Mouse (Mus musculus) CH12.LX (cell line): ENCODE results near the gene Ncl. TPM values are rescaled to one million over a fixed set of nuclear protein-coding genes. Genes with fewer than 3 reads are reported as not detected.

Source experiments
- DNase-seq: peaks from one replicate; pipeline ENCODE4 v3.0.0-alpha.2; 2013; ENCODE audit errors: extremely low read depth
- H3K27ac ChIP-seq: 2 replicates; pipeline ENCODE4 v1.5.1; 2012; ENCODE audit warnings: low read depth, mild to moderate bottlenecking, control low read depth, moderate library complexity; ENCODE audit not compliant: insufficient read depth
- H3K27me3 ChIP-seq: replicated peaks from 2 replicates; pipeline ENCODE3; 2012; ENCODE audit warnings: inconsistent platforms
- H3K36me3 ChIP-seq, 2 experiments: replicated peaks in 1 of 2; 2 replicates each; pipeline versions ENCODE3 to v1.6.1; 2012; ENCODE audit warnings: inconsistent platforms in 1 of 2, low read length in 1 of 2, mild to moderate bottlenecking in 1 of 2, mixed read lengths in 1 of 2, moderate library complexity in 1 of 2; ENCODE audit not compliant: control insufficient read depth in 1 of 2, insufficient read depth in 1 of 2
- H3K4me1 ChIP-seq, 2 experiments: 2 replicates each; pipeline ENCODE4 v1.6.1; 2012; ENCODE audit warnings: inconsistent platforms in 1 of 2, moderate library complexity in 1 of 2; ENCODE audit not compliant: insufficient read depth in 2 of 2, control insufficient read depth in 1 of 2
- H3K4me2 ChIP-seq: 2 replicates; pipeline ENCODE4 v1.6.1; 2012; ENCODE audit warnings: low read depth, mild to moderate bottlenecking, control low read depth; ENCODE audit not compliant: poor library complexity, insufficient read depth, severe bottlenecking
- H3K4me3 ChIP-seq, 3 experiments: fragments of 150-350 bp in 1 of 3; sonication (generic) in 1 of 3; replicated peaks in 1 of 3; 2 replicates each; pipeline versions ENCODE3 to v1.5.1; 2011 to 2012; ENCODE audit warnings: low read depth in 2 of 3, low read length in 2 of 3, mild to moderate bottlenecking in 2 of 3, moderate library complexity in 2 of 3, control low read depth in 1 of 3, improper control_type of control experiment in 1 of 3, inconsistent platforms in 1 of 3, mixed read lengths in 1 of 3; ENCODE audit not compliant: poor library complexity in 1 of 3
- H3K79me2 ChIP-seq: replicated peaks from 2 replicates; pipeline ENCODE4 v1.6.1; 2012; ENCODE audit warnings: mild to moderate bottlenecking, moderate library complexity; ENCODE audit not compliant: control insufficient read depth, poor library complexity, insufficient read depth, severe bottlenecking; ENCODE audit errors: extremely low read depth
- H3K9ac ChIP-seq: 2 replicates; pipeline ENCODE4 v1.6.1; 2012; ENCODE audit warnings: low read depth, mild to moderate bottlenecking, control low read depth, moderate library complexity; ENCODE audit not compliant: insufficient read depth
- H3K9me3 ChIP-seq: replicated peaks from 2 replicates; pipeline ENCODE3; 2012; ENCODE audit warnings: low read length, inconsistent platforms, mixed read lengths
- BHLHE40 ChIP-seq: IDR thresholded peaks from 2 replicates; pipeline ENCODE4 v1.6.1; 2011; ENCODE audit warnings: mild to moderate bottlenecking, low read depth, low read length, improper control_type of control experiment
- CHD1 ChIP-seq: IDR thresholded peaks from 2 replicates; pipeline ENCODE4 v1.6.1; 2012; ENCODE audit warnings: low read depth, low read length, improper control_type of control experiment, inconsistent platforms
- CHD2 ChIP-seq: IDR thresholded peaks from 2 replicates; pipeline ENCODE4 v1.6.1; 2011; ENCODE audit warnings: low read length, improper control_type of control experiment
- GABPA ChIP-seq: IDR thresholded peaks from 2 replicates; pipeline ENCODE4 v1.6.1; 2012; ENCODE audit warnings: low read depth, low read length, improper control_type of control experiment, inconsistent platforms; ENCODE audit not compliant: insufficient replicate concordance
- IRF4 ChIP-seq: IDR thresholded peaks from 2 replicates; pipeline ENCODE4 v1.6.1; 2014; ENCODE audit warnings: low read depth, mild to moderate bottlenecking, inconsistent platforms, low read length, improper control_type of control experiment
- JUND ChIP-seq: conservative IDR thresholded peaks from 2 replicates; pipeline ENCODE4 v1.6.1; 2011; ENCODE audit warnings: low read depth, low read length, improper control_type of control experiment
- KAT2A ChIP-seq: IDR thresholded peaks from 2 replicates; pipeline ENCODE4 v1.6.1; 2012; ENCODE audit warnings: low read length, improper control_type of control experiment, inconsistent platforms; ENCODE audit not compliant: insufficient replicate concordance
- MAX ChIP-seq: IDR thresholded peaks from 2 replicates; pipeline ENCODE4 v1.6.1; 2011; ENCODE audit warnings: low read length, improper control_type of control experiment
- MAZ ChIP-seq: IDR thresholded peaks from 2 replicates; pipeline ENCODE4 v1.6.1; 2012; ENCODE audit warnings: low read depth, mild to moderate bottlenecking, inconsistent platforms, low read length, improper control_type of control experiment, moderate library complexity
- MEF2A ChIP-seq: IDR thresholded peaks from 2 replicates; pipeline ENCODE4 v1.6.1; 2014; ENCODE audit warnings: low read depth, mild to moderate bottlenecking, inconsistent platforms, low read length, improper control_type of control experiment, borderline replicate concordance
- MXI1 ChIP-seq: IDR thresholded peaks from 2 replicates; pipeline ENCODE4 v1.6.1; 2011; ENCODE audit warnings: mild to moderate bottlenecking, low read depth, low read length, improper control_type of control experiment
- MYC ChIP-seq: IDR thresholded peaks from 2 replicates; pipeline ENCODE4 v1.6.1; 2011; ENCODE audit warnings: low read depth, mild to moderate bottlenecking, improper control_type of control experiment, low read length
- NRF1 ChIP-seq: IDR thresholded peaks from 2 replicates; pipeline ENCODE4 v1.6.1; 2014; ENCODE audit warnings: low read depth, mild to moderate bottlenecking, inconsistent platforms, low read length, improper control_type of control experiment, moderate library complexity
- POLR2AphosphoS2 ChIP-seq: IDR thresholded peaks from 2 replicates; pipeline ENCODE4 v1.6.1; 2011; ENCODE audit warnings: low read depth, low read length, improper control_type of control experiment
- RCOR1 ChIP-seq: conservative IDR thresholded peaks from 2 replicates; pipeline ENCODE4 v1.6.1; 2012; ENCODE audit warnings: low read depth, mild to moderate bottlenecking, inconsistent platforms, low read length, improper control_type of control experiment
- SMC3 ChIP-seq: IDR thresholded peaks from 2 replicates; pipeline ENCODE4 v1.6.1; 2011; ENCODE audit warnings: low read depth, low read length, improper control_type of control experiment
- TBP ChIP-seq: conservative IDR thresholded peaks from 2 replicates; pipeline ENCODE4 v1.6.1; 2011; ENCODE audit warnings: low read depth, low read length, improper control_type of control experiment
- TCF12 ChIP-seq: IDR thresholded peaks from 2 replicates; pipeline ENCODE4 v1.6.1; 2014; ENCODE audit warnings: low read depth, mild to moderate bottlenecking, inconsistent platforms, low read length, improper control_type of control experiment
- USF1 ChIP-seq: IDR thresholded peaks from 2 replicates; pipeline ENCODE4 v1.6.1; 2014; ENCODE audit warnings: low read depth, mild to moderate bottlenecking, inconsistent platforms, low read length, improper control_type of control experiment
- ZKSCAN1 ChIP-seq: IDR thresholded peaks from 2 replicates; pipeline ENCODE4 v1.6.1; 2012; ENCODE audit warnings: low read depth, inconsistent platforms, low read length, improper control_type of control experiment, borderline replicate concordance
- dilution Hi-C: fragments of 300-500 bp; cut with MboI; formaldehyde crosslinking; loops from 2 replicates; pipeline ENCODE4 v1.14.3; 2020; ENCODE audit warnings: low sequenced_read_pairs; ENCODE audit not compliant: extremely low pct_unique_long_range_greater_than_20kb, extremely low pct_ligation_motif_present
- in situ Hi-C: fragments of 300-500 bp; cut with MboI; formaldehyde crosslinking; loops from 3 replicates; pipeline ENCODE4 v1.14.3; 2019; ENCODE audit warnings: low sequenced_read_pairs, low pct_ligation_motif_present, low pct_unique_long_range_greater_than_20kb, mixed read lengths
- polyA plus RNA-seq: library from polyadenylated mRNA; unstranded; fragments of >175 nt; gene quantifications from 2 replicates; pipeline ENCODE4 v1.2.1, GENCODE M21; 2012; ENCODE audit warnings: low read depth; ENCODE audit not compliant: insufficient read length
- total RNA-seq, 2 experiments: library from RNA; depleted of rRNA; stranded (reverse); fragments of 300-350 nt in 1 of 2; fragments of >200 nt in 1 of 2; gene quantifications; 2 replicates each; pipeline ENCODE4 v1.2.3; 2012 to 2014

The Ncl gene
- total and polyA plus RNA-seq, 3 experiments, result 184 to 2,617 (median 359) TPM

GRCm38 (mm10) chr1:86300731-86301130 is 58.5 kb downstream of the Ncl start:
- Histone ChIP-seq H3K4me3 (no peak overlapping the region), H3K79me2 (no peaks in the 10 kb centered on the region), H3K9me3 (no peaks in the 10 kb centered on the region), H3K27me3 (no peaks in the 10 kb centered on the region), H3K4me1 (peaks cover 16 to 25% of the 10 kb centered on the region in 2 experiments), H3K27ac (no peak overlapping the region), H3K9ac (no peak overlapping the region), H3K36me3 (no peaks in the 10 kb centered on the region), H3K4me2 (no peak overlapping the region)
- TF ChIP-seq IRF4 (no peak), KAT2A (no peak), BHLHE40 (no peak), MXI1 (no peak), MAZ (no peak), CHD1 (no peak), MAX (no peak), SMC3 (no peak)
- in situ Hi-C loops, result no loop called here
- DNase-seq, result no peak
- dilution Hi-C loops, result no loop called here

- in situ Hi-C loops, result no loop called here
- H3K9ac ChIP-seq, result no peak overlapping the region
- H3K4me1 ChIP-seq, result peaks cover 16 to 25% of the 10 kb centered on the region in 2 experiments
- no peak overlapping the region for H3K27ac ChIP-seq
- no peaks in the 10 kb centered on the region for H3K79me2 ChIP-seq
- dilution Hi-C loops, result no loop called here
- DNase-seq, result no peak
- no peak overlapping the region for H3K4me2 ChIP-seq
- H3K36me3 ChIP-seq, result no peaks in the 10 kb centered on the region
- no peaks in the 10 kb centered on the region for H3K27me3 ChIP-seq
- no peaks in the 10 kb centered on the region for H3K9me3 ChIP-seq
- TF ChIP-seq IRF4, result no peak
- no peak for TF ChIP-seq MEF2A
- TF ChIP-seq TBP, result no peak
- no peak for TF ChIP-seq BHLHE40
- no peak for TF ChIP-seq MAZ
- no peak for TF ChIP-seq KAT2A
- TF ChIP-seq TCF12, result no peak
- TF ChIP-seq POLR2AphosphoS2, result no peak
- TF ChIP-seq MYC, result no peak
- no peak for TF ChIP-seq CHD2
- TF ChIP-seq RCOR1, result no peak
- TF ChIP-seq ZKSCAN1, result no peak
- no peak for TF ChIP-seq USF1
- no peak for TF ChIP-seq GABPA
- no peak for TF ChIP-seq JUND
- no peak for TF ChIP-seq NRF1
- TF ChIP-seq SMC3, result no peak
- no peak overlapping the region for H3K4me3 ChIP-seq
These were observed 59.1 kb downstream of the Ncl start for GRCm38 (mm10) chr1:86300093-86300492.

Other genes starting within 250 kb of the Ncl start
- 0.08 TPM in 1 of 2 replicates, not detected in the other for gene Htr2b, start 247.4 kb downstream of the Ncl start, total RNA-seq (2012; rRNA removed)
- gene Htr2b, start 247.4 kb downstream of the Ncl start, total RNA-seq (2014; rRNA removed), result not detected in 2 replicates
- gene Htr2b, start 247.4 kb downstream of the Ncl start, polyA plus RNA-seq, result 0.47 and 0.61 TPM in 2 replicates
- gene Gm21972, start 225.8 kb downstream of the Ncl start, total RNA-seq (2012; rRNA removed), result 0.47 and 1.6 TPM in 2 replicates
- gene Gm21972, start 225.8 kb downstream of the Ncl start, total RNA-seq (2014; rRNA removed), result 4.4 and 5.3 TPM in 2 replicates
- gene Gm21972, start 225.8 kb downstream of the Ncl start, polyA plus RNA-seq, result 38.2 and 78.8 TPM in 2 replicates
- 8.4 and 10.9 TPM in 2 replicates for gene Armc9, start 204.6 kb downstream of the Ncl start, total RNA-seq (2012; rRNA removed)
- 14.3 and 15.5 TPM in 2 replicates for gene Armc9, start 204.6 kb downstream of the Ncl start, total RNA-seq (2014; rRNA removed)
- 15.1 and 15.2 TPM in 2 replicates for gene Armc9, start 204.6 kb downstream of the Ncl start, polyA plus RNA-seq
- 0.08 and 0.17 TPM in 2 replicates for gene B3gnt7, start 56.6 kb downstream of the Ncl start, total RNA-seq (2012; rRNA removed)
- not detected in 2 replicates for gene B3gnt7, start 56.6 kb downstream of the Ncl start, total RNA-seq (2014; rRNA removed)
- gene B3gnt7, start 56.6 kb downstream of the Ncl start, polyA plus RNA-seq, result not detected in 2 replicates
- 0.13 TPM in 1 of 2 replicates, not detected in the other for gene Nmur1, start 66.8 kb upstream of the Ncl start, total RNA-seq (2012; rRNA removed)
- gene Nmur1, start 66.8 kb upstream of the Ncl start, total RNA-seq (2014; rRNA removed), result not detected in 2 replicates
- gene Nmur1, start 66.8 kb upstream of the Ncl start, polyA plus RNA-seq, result 0.16 TPM in 1 of 2 replicates, not detected in the other
- not detected in 2 replicates for gene Tex44, start 66.9 kb upstream of the Ncl start, total RNA-seq (2012; rRNA removed)
- gene Tex44, start 66.9 kb upstream of the Ncl start, total RNA-seq (2014; rRNA removed), result not detected in 2 replicates
- not detected in 2 replicates for gene Tex44, start 66.9 kb upstream of the Ncl start, polyA plus RNA-seq
- gene Ptma, start 167.3 kb upstream of the Ncl start, total RNA-seq (2012; rRNA removed), result 2,835 and 3,525 TPM in 2 replicates
- gene Ptma, start 167.3 kb upstream of the Ncl start, total RNA-seq (2014; rRNA removed), result 5,060 and 5,084 TPM in 2 replicates
- 4,957 and 5,324 TPM in 2 replicates for gene Ptma, start 167.3 kb upstream of the Ncl start, polyA plus RNA-seq
- gene Pde6d, start 223.2 kb upstream of the Ncl start, total RNA-seq (2012; rRNA removed), result 6.6 and 7.1 TPM in 2 replicates
- 23.2 and 24.2 TPM in 2 replicates for gene Pde6d, start 223.2 kb upstream of the Ncl start, total RNA-seq (2014; rRNA removed)
- 16.8 and 20.8 TPM in 2 replicates for gene Pde6d, start 223.2 kb upstream of the Ncl start, polyA plus RNA-seq
- gene Cops7b, start 223.5 kb upstream of the Ncl start, total RNA-seq (2012; rRNA removed), result 21.2 and 25.1 TPM in 2 replicates
- 19.8 and 21.3 TPM in 2 replicates for gene Cops7b, start 223.5 kb upstream of the Ncl start, total RNA-seq (2014; rRNA removed)
- 31.3 and 31.5 TPM in 2 replicates for gene Cops7b, start 223.5 kb upstream of the Ncl start, polyA plus RNA-seq